Mouse (Mus musculus): ENCODE data around the gene Accsl. TPM values are rescaled to one million over a fixed set of nuclear protein-coding genes. Genes with fewer than 3 reads are reported as not detected.

Gene Accsl
- not detected for polyA plus RNA-seq (2014; fragmentation: Illumina TruSeq; extraction: RNeasy Lipid Tissue Mini Kit (QIAGEN cat#74804); ENCODE audit: low read depth, low replicate concordance)

DNA sequence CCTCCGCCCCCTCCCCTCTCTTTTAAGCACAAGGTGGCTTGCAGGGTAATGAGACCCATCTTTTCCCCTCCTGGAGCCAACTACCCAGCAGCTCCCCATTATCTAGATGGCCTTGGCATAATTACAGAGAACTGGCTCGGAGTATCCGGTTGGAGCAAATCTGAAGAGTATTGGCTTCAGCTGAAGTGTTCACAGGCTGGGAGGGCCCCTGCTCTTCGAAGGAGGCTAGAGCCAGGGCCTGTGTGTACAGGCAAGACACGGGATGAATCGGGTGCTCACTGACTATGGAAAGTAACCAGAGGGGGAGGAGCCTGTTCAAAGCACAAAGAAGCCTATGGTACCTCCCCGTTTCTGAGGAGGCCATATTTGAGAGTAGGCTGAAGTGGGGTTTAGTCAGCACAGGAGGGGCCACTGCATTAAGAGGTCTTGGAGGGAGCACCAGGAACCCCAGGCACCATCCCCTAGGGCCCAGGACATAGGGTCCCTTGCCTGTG is at the start of gene Accsl:
Gene Accsl (minus strand): TSS at position 51 of the 494 bp plus-strand sequence.

DNA sequence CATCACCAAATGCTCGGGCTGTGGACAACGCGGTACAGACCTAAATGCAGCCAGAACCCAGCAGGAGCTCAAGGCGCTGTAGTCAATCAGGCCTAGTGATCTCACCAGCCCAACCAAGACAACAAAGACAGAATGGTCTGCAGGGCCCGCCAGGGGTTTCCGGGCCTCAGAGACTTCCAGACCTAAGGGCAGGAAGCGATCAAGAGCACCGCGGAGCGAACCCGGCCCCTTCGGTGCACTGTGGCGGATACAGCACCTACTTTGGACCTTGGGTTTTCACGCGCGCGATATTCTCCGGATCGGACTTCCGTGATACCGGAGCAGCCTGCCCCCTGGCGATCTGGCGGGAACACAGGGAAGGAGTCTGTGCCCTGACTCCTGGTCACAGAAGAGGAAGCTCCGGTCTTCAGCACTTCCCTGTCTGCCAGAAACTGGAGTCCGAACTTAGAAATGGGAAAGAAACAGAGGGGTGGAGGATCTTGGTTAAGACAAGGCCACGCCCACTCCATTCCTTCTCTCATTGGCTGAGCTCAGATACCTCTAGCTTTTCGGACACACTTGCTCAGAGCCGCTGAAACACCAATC is 19.4 kb downstream of the Accsl start, which contains the start of gene Accs:
Gene Accs (minus strand): TSS at position 439 of the 585 bp plus-strand sequence.

GRCm38 (mm10) chr2:93822045-93822749 is 46.8 kb downstream of the Accsl start, which contains the start of gene Ext2:
Gene Ext2, minus strand, starts transcription at chr2:93822568.

Other genes with a start within 250 kb of the Accsl start
- 0.16 TPM for gene Alx4, start 226.8 kb downstream of the Accsl start, polyA plus RNA-seq (2014; fragmentation: Illumina TruSeq; extraction: RNeasy Lipid Tissue Mini Kit (QIAGEN cat#74804); ENCODE audit: low read depth, low replicate concordance)
- 25.3 TPM for gene Ext2, start 46.6 kb downstream of the Accsl start, polyA plus RNA-seq (2014; fragmentation: Illumina TruSeq; extraction: RNeasy Lipid Tissue Mini Kit (QIAGEN cat#74804); ENCODE audit: low read depth, low replicate concordance)
- gene Accs, start 19.2 kb downstream of the Accsl start, polyA plus RNA-seq (2014; fragmentation: Illumina TruSeq; extraction: RNeasy Lipid Tissue Mini Kit (QIAGEN cat#74804); ENCODE audit: low read depth, low replicate concordance), result 2.2 TPM
- gene Gm13889, start 88.0 kb upstream of the Accsl start, polyA plus RNA-seq (2014; fragmentation: Illumina TruSeq; extraction: RNeasy Lipid Tissue Mini Kit (QIAGEN cat#74804); ENCODE audit: low read depth, low replicate concordance), result not detected
- not detected for gene Gm27027, start 127.2 kb upstream of the Accsl start, polyA plus RNA-seq (2014; fragmentation: Illumina TruSeq; extraction: RNeasy Lipid Tissue Mini Kit (QIAGEN cat#74804); ENCODE audit: low read depth, low replicate concordance)
- 18.3 TPM for gene Alkbh3, start 141.7 kb upstream of the Accsl start, polyA plus RNA-seq (2014; fragmentation: Illumina TruSeq; extraction: RNeasy Lipid Tissue Mini Kit (QIAGEN cat#74804); ENCODE audit: low read depth, low replicate concordance)

All from kidney, adult 10 weeks (tissue).